Mouse (Mus musculus): Measurements from ENCODE around the gene Lamc2. TPM values are rescaled to one million over a fixed set of nuclear protein-coding genes. Genes with fewer than 3 reads are reported as not detected.

Lamc2 gene
- total and polyA plus RNA-seq, 2 experiments from 2014 or later, result 6.0 to 10.2 TPM

DNA sequence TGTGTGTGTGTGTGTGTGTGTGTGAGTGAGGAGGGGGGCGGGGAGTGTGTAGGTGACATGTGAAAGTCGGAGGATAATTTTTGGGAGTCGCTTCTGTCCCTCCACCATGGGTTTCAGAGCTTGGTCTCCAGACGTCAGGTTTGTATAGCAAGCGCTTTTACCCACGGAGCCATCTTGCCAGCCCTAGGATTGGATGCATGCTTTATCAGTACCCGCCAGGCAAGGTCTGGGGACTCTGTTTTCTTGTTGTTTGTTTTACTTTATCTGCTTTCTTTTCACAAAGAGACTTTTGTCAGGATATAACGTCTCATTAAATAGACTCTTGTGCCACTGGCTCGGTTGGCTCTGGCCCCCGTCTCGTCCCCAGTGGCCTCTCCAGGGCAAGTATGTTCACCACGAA lies 81.4 kb downstream of the Lamc2 start:
- Histone ChIP-seq H3K9me3 (replicated peaks; ENCODE audit: control insufficient read depth, low read length) (no peaks in the 10 kb centered on the region), H3K36me3 (replicated peaks; ENCODE audit: control insufficient read depth, insufficient read depth, low read length) (no peaks in the 10 kb centered on the region), H3K27ac (ENCODE audit: low read depth) (no peak overlapping the region), H3K9ac (replicated peaks; ENCODE audit: low read depth, low read length) (no peak overlapping the region), H3K4me2 (ENCODE audit: low read depth, low read length) (no peak overlapping the region), H3K27me3 (ENCODE audit: control insufficient read depth, insufficient read depth, low read length) (no peaks in the 10 kb centered on the region), H3K4me3 (ENCODE audit: low read depth, low read length) (no peak overlapping the region), H3K4me1 (ENCODE audit: control insufficient read depth, insufficient read depth) (peaks cover 11% of the 10 kb centered on the region; the same call in 1 of the 2 replicates)
- whole genome bisulfite sequencing, result 76% methylated on average over 12 of the region's 12 CpGs
- no peak for TF ChIP-seq CTCF (IDR thresholded peaks at IDR 0.05; ENCODE audit: low read depth)
- no peak for TF ChIP-seq EP300 (IDR thresholded peaks at IDR 0.05; ENCODE audit: low read depth)
- no peak for DNase-seq (ENCODE audit: low spot score)
- ATAC-seq (ENCODE audit: insufficient read depth, low read depth), result no peak

DNA sequence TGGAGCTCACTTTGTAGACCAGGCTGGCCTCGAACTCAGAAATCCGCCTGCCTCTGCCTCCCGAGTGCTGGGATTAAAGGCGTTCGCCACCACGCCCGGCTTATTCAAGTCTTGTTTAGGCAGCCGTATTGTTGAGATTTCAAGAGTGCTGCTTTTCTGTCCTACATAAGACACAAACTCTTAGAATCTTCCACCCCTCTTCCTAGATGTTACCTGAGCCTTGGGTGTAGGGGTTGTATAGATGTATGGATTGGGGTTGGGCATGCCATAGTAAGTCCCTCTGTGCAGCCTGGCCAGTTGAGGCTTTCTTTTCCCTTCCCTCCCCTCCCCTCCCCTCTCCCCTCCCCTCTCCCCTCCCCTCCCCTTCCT lies 83.1 kb downstream of the Lamc2 start:
- no peaks in the 10 kb centered on the region for H3K9me3 ChIP-seq (replicated peaks; ENCODE audit: control insufficient read depth, low read length)
- DNase-seq (ENCODE audit: low spot score) (no peak), ATAC-seq (ENCODE audit: insufficient read depth, low read depth) (no peak)
- H3K4me2 ChIP-seq (ENCODE audit: low read depth, low read length), result no peak overlapping the region
- WGBS, result 98% methylated on average over 8 of the region's 8 CpGs
- no peak overlapping the region for H3K27ac ChIP-seq (ENCODE audit: low read depth)
- no peak overlapping the region for H3K4me3 ChIP-seq (ENCODE audit: low read depth, low read length)
- H3K4me1 ChIP-seq (ENCODE audit: control insufficient read depth, insufficient read depth), result peaks cover 11% of the 10 kb centered on the region; the same call in 1 of the 2 replicates
- no peaks in the 10 kb centered on the region for H3K36me3 ChIP-seq (replicated peaks; ENCODE audit: control insufficient read depth, insufficient read depth, low read length)
- no peak overlapping the region for H3K9ac ChIP-seq (replicated peaks; ENCODE audit: low read depth, low read length)
- TF ChIP-seq EP300 (IDR thresholded peaks at IDR 0.05; ENCODE audit: low read depth) (no peak), CTCF (IDR thresholded peaks at IDR 0.05; ENCODE audit: low read depth) (no peak)
- no peaks in the 10 kb centered on the region for H3K27me3 ChIP-seq (ENCODE audit: control insufficient read depth, insufficient read depth, low read length)

DNA sequence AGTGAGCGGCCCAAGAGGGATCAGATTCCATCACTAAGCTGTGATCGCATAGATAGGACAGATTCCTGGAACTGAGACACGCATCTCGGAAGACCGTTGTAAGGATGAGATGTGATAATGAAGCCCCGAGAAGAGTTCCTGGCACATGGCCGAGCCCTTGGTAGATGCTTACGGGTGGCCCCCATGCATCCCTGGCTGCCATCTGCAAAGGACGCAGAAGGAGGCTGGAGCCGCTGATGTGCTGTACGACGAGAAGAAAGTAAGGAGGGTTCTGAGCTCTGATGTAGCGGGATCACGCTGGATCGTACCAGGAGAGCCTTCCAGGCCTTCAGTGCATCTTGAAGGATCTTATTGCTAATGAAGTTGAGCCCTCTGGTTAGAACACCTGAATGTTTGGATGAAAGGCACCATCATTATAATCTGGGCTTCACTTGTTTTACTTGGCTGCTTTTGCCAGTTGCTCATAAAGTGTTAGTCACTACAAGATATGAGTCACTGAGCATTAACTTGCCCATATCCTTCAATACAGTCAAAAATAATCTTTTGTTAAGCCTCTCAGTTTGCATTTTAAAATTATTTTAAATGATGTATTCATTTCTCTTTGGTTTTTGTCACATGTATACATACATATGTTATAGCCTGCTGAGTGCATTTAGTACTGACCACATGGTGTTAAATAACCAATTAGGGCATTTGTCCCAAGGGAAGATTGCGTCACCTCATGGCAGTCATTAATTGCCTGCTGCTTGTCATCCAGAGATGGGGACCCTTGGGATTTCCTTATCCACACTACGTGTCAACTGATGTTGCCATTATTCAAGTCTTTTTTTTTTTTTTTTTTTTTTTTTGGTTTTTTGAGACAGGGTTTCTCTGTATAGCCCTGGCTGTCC lies 83.7 kb downstream of the Lamc2 start:
- Histone ChIP-seq H3K9ac (replicated peaks; ENCODE audit: low read depth, low read length) (no peak overlapping the region), H3K36me3 (replicated peaks; ENCODE audit: control insufficient read depth, insufficient read depth, low read length) (no peaks in the 10 kb centered on the region), H3K9me3 (replicated peaks; ENCODE audit: control insufficient read depth, low read length) (no peaks in the 10 kb centered on the region), H3K4me3 (ENCODE audit: low read depth, low read length) (no peak overlapping the region), H3K27me3 (ENCODE audit: control insufficient read depth, insufficient read depth, low read length) (no peaks in the 10 kb centered on the region), H3K4me1 (ENCODE audit: control insufficient read depth, insufficient read depth) (peaks cover 11% of the 10 kb centered on the region; the same call in 1 of the 2 replicates), H3K27ac (ENCODE audit: low read depth) (no peak overlapping the region), H3K4me2 (ENCODE audit: low read depth, low read length) (no peak overlapping the region)
- DNase-seq (ENCODE audit: low spot score) (no peak), ATAC-seq (ENCODE audit: insufficient read depth, low read depth) (no peak)
- TF ChIP-seq CTCF (IDR thresholded peaks at IDR 0.05; ENCODE audit: low read depth) (no peak), EP300 (IDR thresholded peaks at IDR 0.05; ENCODE audit: low read depth) (no peak)
- WGBS, result 90% methylated on average over 17 of the region's 17 CpGs

DNA sequence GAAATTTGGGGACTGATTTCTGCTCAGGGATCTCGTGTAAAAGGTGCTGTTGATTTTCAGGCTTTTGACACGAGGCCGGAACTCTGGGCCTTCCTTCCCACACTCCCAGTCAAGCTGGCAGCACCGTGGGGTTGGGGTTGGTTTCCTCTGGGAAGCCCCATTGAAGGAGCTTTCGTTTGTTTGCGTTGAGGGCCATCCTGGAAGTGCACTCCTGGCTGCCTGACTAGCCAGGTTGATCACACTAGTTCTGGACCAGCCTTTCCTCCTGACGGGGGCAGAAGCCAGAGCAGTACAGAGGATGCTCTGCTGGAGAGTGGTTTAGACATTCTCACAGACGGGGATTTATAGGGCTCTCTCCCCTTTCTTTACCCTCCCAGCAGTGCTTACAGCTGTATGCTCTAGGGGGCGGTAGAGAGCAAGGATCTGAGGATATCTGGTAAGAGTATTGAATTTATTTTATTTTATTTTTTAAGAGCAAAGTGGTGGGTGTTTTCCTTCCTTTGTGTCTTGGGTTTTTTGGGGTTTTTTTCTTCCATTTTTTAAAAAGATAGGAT lies 84.8 kb downstream of the Lamc2 start:
- Histone ChIP-seq H3K4me3 (ENCODE audit: low read depth, low read length) (no peak overlapping the region), H3K27me3 (ENCODE audit: control insufficient read depth, insufficient read depth, low read length) (no peaks in the 10 kb centered on the region), H3K27ac (ENCODE audit: low read depth) (peak overlapping the region; percentile 30), H3K9me3 (replicated peaks; ENCODE audit: control insufficient read depth, low read length) (no peaks in the 10 kb centered on the region), H3K4me2 (ENCODE audit: low read depth, low read length) (no peak overlapping the region), H3K4me1 (ENCODE audit: control insufficient read depth, insufficient read depth) (peaks cover 8% of the 10 kb centered on the region; the same call in 1 of the 2 replicates), H3K9ac (replicated peaks; ENCODE audit: low read depth, low read length) (no peak overlapping the region), H3K36me3 (replicated peaks; ENCODE audit: control insufficient read depth, insufficient read depth, low read length) (no peaks in the 10 kb centered on the region)
- no peak for TF ChIP-seq EP300 (IDR thresholded peaks at IDR 0.05; ENCODE audit: low read depth)
- peak; percentile 82 for TF ChIP-seq CTCF (IDR thresholded peaks at IDR 0.05; ENCODE audit: low read depth)
- DNase-seq (ENCODE audit: low spot score) (peak; percentile 35), ATAC-seq (ENCODE audit: insufficient read depth, low read depth) (peak; percentile 58)
- WGBS, result 31% methylated on average over 9 of the region's 9 CpGs

DNA sequence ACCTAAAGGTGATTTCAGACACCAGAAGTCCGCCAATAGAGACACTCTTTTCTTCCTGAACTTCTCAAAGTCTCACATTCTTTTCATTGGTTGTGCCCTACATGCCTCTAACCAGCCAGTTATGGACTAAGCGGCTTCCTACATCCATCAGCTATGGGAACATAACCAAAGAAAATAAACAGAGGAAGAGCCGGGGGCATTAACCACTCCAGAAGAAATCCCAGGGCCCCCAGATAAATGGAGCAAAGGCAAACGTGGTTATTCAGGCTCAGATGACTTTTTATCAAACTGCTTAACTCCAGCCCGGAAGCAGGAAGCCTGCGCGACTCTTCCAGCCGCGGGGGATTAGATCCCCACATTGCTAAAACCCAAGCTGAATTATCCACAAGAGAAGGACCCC lies 85.3 kb downstream of the Lamc2 start:
- H3K36me3 ChIP-seq (replicated peaks; ENCODE audit: control insufficient read depth, insufficient read depth, low read length), result no peaks in the 10 kb centered on the region
- no peak for DNase-seq (ENCODE audit: low spot score)
- no peaks in the 10 kb centered on the region for H3K9me3 ChIP-seq (replicated peaks; ENCODE audit: control insufficient read depth, low read length)
- ATAC-seq (ENCODE audit: insufficient read depth, low read depth), result no peak
- H3K4me2 ChIP-seq (ENCODE audit: low read depth, low read length), result no peak overlapping the region
- no peak overlapping the region for H3K9ac ChIP-seq (replicated peaks; ENCODE audit: low read depth, low read length)
- peak overlapping the region; percentile 30 for H3K27ac ChIP-seq (ENCODE audit: low read depth)
- TF ChIP-seq CTCF (IDR thresholded peaks at IDR 0.05; ENCODE audit: low read depth) (no peak), EP300 (IDR thresholded peaks at IDR 0.05; ENCODE audit: low read depth) (no peak)
- peaks cover 3% of the 10 kb centered on the region; the same call in 1 of the 2 replicates for H3K4me1 ChIP-seq (ENCODE audit: control insufficient read depth, insufficient read depth)
- WGBS, result 35% methylated on average over 9 of the region's 9 CpGs
- H3K27me3 ChIP-seq (ENCODE audit: control insufficient read depth, insufficient read depth, low read length), result no peaks in the 10 kb centered on the region
- no peak overlapping the region for H3K4me3 ChIP-seq (ENCODE audit: low read depth, low read length)
